ENCODE assay signal across 10 mouse cellular contexts in the genomic region with DNA sequence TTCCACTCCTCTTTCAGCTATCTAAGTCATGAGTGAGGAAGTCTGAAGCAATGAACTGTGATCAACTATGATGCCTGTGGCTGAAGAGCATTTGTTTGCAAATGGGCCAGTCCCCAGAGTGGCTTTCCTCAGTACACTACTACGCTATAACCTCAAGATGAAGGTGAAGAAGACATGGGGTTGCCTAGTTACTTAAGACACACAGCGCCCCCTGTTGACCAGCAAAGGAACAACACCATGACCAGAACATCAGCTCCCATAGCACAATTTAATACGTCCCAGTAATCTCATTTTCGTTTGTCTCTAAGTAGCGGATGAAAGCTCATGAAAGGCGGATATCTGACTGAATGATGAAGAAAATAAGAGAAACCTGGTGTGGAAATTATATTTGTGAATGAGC. TPM values are rescaled to one million over a fixed set of nuclear protein-coding genes. Genes with fewer than 3 reads are reported as not detected.
DNase-seq lines count a peak whose midpoint lies in the region; TF ChIP-seq lines count a peak whose summit lies in the region.
"Had no signal": no experiment of that assay in that cellular context is flagged by ENCODE, and none has a peak within 500 bp of the region (broad histone marks: within the 10 kb centered on the region; RNA-seq: fewer than 3 reads in every experiment).

No protein-coding gene starts in this region.

- no peak overlapping the region for H3K4me3 ChIP-seq in layer of hippocampus, adult 2 months

- DNase-seq in layer of hippocampus, adult 2 months (ENCODE audit: low spot score in 2 of 2) = no peak
- no peak for DNase-seq in layer of hippocampus, postnatal 14 days (ENCODE audit: low spot score in 2 of 2)
- peak; percentile 57 for DNase-seq in ZHBTc4 (ENCODE audit: low read depth, low spot score)
- DNase-seq in kidney, postnatal 10 days = peak; percentile 33
- DNase-seq in skeletal muscle tissue, adult 2 months (ENCODE audit: low read depth, low spot score) = peak; percentile 3
- DNase-seq in urinary bladder, postnatal 4 days (ENCODE audit: low spot score in 2 of 2) = no peak
- DNase-seq in layer of hippocampus, postnatal 10 days (ENCODE audit: low spot score in 2 of 2) = no peak
- DNase-seq in urinary bladder, adult 2 months (ENCODE audit: low spot score) = no peak

- peak; percentile 59 for TF ChIP-seq CTCF in layer of hippocampus, adult 2 months (conservative IDR thresholded peaks at IDR 0.05)

- H3K27ac ChIP-seq in layer of hippocampus, adult 2 months = no peak overlapping the region

RNA-seq across cellular contexts. Expression of a gene that starts 27.0 kb away (rescaled TPM):
- not detected for total RNA-seq in layer of hippocampus, adult 2 months (2021)
- not detected for total RNA-seq in layer of hippocampus, postnatal 14 days (2021)
- total RNA-seq in layer of hippocampus, postnatal 10 days (2021) = not detected
- not detected in 2 replicates for polyA plus RNA-seq in urinary bladder, adult 2 months (2012; rRNA removed)
- total RNA-seq: layer of hippocampus, postnatal 25 days had no signal
- polyA plus RNA-seq: gonadal fat pad, adult 2 months had no signal

RNA-seq across cellular contexts. Expression of a gene that starts 42.5 kb away (rescaled TPM):
- not detected for total RNA-seq in layer of hippocampus, adult 2 months (2021)
- not detected for total RNA-seq in layer of hippocampus, postnatal 14 days (2021)
- not detected for total RNA-seq in layer of hippocampus, postnatal 10 days (2021)
- polyA plus RNA-seq in urinary bladder, adult 2 months (2012; rRNA removed) = 0.09 TPM in 1 of 2 replicates, not detected in the other
- total RNA-seq: layer of hippocampus, postnatal 25 days had no signal

Comparison
In these comparisons a context has a peak if more than half of its experiments do, and no peak if none do; other contexts are left out.
1. DNase-seq: peak in ZHBTc4 (single experiment), kidney, postnatal 10 days (single experiment) and skeletal muscle tissue, adult 2 months (single experiment); none in layer of hippocampus, adult 2 months (0 of 2), layer of hippocampus, postnatal 14 days (0 of 2), urinary bladder, postnatal 4 days (0 of 2), layer of hippocampus, postnatal 10 days (0 of 2) and urinary bladder, adult 2 months (single experiment).